Comparison of ENCODE assay signal across 21 mouse cellular contexts in genomic region chr8:114776696-114777095, GRCm38 (mm10).
"Had no signal": no experiment of that assay in that cellular context is flagged by ENCODE, and none has a peak within 500 bp of the region (broad histone marks: within the 10 kb centered on the region; RNA-seq: fewer than 3 reads in every experiment).

No protein-coding gene starts in this region.

- H3K36me3 ChIP-seq: lung, embryonic 15.5 days; midbrain, embryonic 13.5 days; midbrain, embryonic 15.5 days; neural tube, embryonic 13.5 days; neural tube, embryonic 15.5 days had no signal

- H3K27ac ChIP-seq: lung, embryonic 15.5 days; macrophage; midbrain, embryonic 13.5 days; midbrain, embryonic 15.5 days; neural tube, embryonic 13.5 days; neural tube, embryonic 15.5 days had no signal

- H3K9ac ChIP-seq: liver, postnatal 0 days; lung, embryonic 15.5 days; midbrain, embryonic 13.5 days; midbrain, embryonic 15.5 days; neural tube, embryonic 13.5 days; neural tube, embryonic 15.5 days had no signal

- ATAC-seq: lung, postnatal 0 days; midbrain, embryonic 13.5 days; midbrain, embryonic 15.5 days had no signal

- H3K9me3 ChIP-seq: lung, embryonic 15.5 days; megakaryocyte, embryonic 14.5 days; midbrain, embryonic 13.5 days; midbrain, embryonic 15.5 days; neural tube, embryonic 13.5 days; neural tube, embryonic 15.5 days had no signal

- H3K4me3 ChIP-seq: lung, embryonic 15.5 days; megakaryocyte, embryonic 14.5 days; midbrain, embryonic 13.5 days; midbrain, embryonic 15.5 days; neural tube, embryonic 13.5 days; neural tube, embryonic 15.5 days had no signal

- H3K27me3 ChIP-seq: lung, embryonic 15.5 days; midbrain, embryonic 15.5 days; neural tube, embryonic 13.5 days; neural tube, embryonic 15.5 days had no signal

- H3K4me2 ChIP-seq: lung, embryonic 15.5 days; midbrain, embryonic 11.5 days; midbrain, embryonic 13.5 days; midbrain, embryonic 15.5 days; neural tube, embryonic 13.5 days; neural tube, embryonic 15.5 days had no signal

- DNase-seq: liver, postnatal 0 days; lung, adult 2 months; lung, postnatal 14 days; lung, postnatal 36 days; retina, postnatal 1 day; right cerebral cortex, adult 18-20 months; right cerebral cortex, postnatal 25 days; right cerebral cortex, postnatal 4 days; spleen, adult 18-20 months; thymus, adult 18-20 months; thymus, postnatal 14 days; thymus, postnatal 36 days had no signal
